Mouse (Mus musculus) frontal cortex, postnatal 10 days (tissue): ENCODE data around the gene Fbxo17.

Experiments used
- DNase-seq, 2 experiments: peaks; one replicate each; pipeline ENCODE4 v3.0.0; 2022; ENCODE audit warnings: low spot score in 2 of 2, mixed read lengths in 1 of 2

Fbxo17 gene

DNA sequence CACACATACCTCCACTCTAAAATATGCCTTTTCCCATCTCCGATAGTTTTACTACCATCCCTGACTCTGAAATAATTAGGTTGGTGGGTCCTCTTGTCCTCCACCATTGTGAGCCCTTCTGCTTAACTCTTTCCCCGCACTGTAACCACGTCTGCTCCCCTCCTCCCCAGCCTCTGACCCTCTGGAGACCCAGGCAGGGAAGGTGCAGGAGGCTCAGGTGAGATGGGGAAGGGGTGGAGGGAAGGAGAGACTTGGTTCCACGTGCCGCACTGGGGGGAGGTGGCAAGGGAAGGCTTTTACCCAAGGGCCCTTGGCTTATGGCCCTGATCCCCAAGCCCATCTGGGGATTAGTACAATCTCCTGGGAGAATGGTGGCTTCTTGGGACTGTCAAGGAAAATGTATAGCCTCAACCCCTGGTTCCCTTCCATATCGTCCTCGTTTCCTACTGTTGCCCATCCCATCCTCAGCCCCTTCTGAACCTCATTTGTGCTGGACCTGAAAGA lies 50.9 kb downstream of the Fbxo17 start, which contains the start of gene Nfkbib:
Nfkbib (minus strand) TSS at position 51 of the 504 bp plus-strand sequence.
- DNase-seq = no peak

DNA sequence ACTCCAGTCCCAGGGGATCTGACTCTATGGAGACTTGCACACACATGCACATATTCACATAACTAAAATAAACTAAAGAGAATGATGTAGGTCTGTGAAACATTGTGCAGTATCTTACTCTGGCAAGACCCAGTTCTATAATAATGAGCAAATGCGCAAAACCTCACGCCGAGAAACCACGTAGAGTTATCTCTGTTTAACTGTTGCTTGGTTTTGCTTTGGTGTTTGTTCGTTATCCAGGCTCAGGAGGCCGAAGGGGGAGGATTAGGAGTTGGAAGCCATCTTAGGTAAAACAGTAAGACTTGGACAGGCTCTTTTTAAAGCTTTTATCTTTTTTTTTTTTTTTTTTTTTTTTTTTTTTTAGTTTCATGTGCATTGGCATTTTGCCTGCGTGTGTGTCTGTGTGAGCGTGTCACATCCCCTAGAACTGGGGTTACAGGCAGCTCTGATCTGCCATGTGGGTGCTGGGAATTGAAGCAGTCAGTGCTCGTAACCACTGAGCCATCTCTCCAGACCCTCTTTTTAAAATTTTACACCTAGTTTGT lies 52.9 kb downstream of the Fbxo17 start:
- DNase-seq = no peak

DNA sequence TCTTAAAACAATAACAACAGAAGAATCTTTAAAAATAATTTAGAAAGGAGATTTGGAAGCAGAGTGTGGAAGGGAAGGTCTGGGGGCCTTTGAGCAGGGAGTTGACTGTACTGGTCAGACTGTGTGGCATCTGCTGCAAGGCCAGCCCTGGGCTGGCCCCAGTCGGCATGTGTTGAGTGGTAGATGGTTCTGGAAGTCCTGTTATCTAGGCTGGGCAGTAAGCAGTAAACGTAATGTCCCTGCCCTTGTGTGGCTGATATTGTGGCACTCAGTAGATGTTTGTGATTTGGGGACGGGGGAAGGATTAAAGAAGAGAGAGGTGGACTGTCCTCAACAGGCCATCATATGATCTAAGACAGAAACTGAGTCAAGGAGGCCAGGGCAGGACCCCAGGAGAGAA lies 53.7 kb downstream of the Fbxo17 start:
- no peak for DNase-seq

DNA sequence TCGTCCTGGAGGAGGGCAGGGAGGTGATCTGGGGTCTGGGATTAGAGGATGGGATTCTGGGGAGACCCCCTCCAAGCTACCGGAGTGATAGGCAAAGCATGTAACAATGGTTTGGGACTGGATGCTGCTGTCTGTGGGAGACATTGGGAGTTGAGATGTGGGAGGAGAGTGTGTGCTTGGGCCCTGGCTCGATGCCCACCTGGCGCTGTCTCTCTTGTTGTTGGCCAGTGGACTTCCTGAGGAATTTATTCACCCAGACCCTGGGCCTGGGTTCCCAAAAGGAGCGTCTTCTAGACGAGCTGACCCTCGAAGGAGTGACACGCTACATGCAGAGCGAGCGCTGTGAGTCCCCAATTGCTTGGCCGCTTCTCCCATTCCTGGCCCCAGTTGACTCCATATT lies 55.3 kb downstream of the Fbxo17 start:
- DNase-seq = no peak

DNA sequence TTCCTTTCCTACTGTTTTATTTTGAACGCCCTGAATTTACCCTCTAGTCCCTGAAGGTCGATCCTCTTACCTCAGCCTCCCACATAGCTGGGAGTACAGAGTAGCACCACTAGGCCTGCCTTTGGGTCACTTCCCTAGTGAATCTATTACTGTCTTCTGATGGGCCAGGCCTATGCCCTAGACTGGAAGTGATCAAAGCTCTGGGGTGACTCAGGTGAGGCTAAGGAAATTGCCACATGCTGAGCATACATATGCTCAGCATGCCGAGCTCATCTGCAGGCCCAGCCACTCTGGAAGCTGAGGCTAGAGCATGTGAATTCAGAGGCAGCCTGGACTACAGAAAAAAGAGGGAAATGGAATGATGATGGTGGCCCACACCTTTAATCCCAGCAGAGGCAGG lies 56.6 kb downstream of the Fbxo17 start:
- DNase-seq = no peak

DNA sequence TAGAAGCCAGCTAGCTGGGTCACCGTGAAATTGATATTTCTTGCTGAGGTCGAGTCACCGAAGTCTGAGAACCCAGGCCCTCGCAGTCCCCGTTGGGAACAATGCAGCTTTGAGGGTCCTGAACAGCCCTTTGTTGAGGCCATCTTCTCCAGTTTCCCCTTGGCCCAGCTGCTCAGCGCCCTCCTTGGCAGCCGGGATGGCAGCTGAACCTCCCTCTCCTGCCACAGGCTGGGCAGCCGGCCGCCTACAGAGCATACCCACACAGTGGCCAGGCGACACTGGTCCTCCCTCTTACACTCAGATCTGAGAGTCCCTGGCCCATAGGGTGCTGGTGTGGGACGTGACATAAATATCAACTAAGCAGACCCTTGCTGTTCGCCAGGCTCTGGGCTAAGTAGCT lies 57.6 kb downstream of the Fbxo17 start:
- no peak for DNase-seq

DNA sequence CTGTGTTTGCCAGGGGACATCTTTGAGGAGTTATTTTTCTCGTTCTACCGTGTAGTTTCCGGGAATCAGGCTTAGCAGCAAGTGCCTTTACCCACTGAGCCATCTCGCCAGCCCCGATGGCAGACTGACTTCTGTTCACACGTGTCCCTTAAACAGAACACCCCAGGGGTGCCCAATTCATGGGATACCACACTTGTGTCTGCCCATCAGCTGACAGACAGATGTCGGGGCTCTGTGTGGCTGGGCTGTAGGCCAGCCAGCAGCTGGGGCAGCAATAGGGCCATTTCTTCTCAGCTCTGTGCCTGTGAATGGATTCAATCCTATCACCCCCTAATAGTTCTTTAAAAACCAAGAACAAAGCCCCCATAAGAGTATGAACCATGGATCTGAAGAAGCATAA lies 58.5 kb downstream of the Fbxo17 start:
- DNase-seq = no peak

DNA sequence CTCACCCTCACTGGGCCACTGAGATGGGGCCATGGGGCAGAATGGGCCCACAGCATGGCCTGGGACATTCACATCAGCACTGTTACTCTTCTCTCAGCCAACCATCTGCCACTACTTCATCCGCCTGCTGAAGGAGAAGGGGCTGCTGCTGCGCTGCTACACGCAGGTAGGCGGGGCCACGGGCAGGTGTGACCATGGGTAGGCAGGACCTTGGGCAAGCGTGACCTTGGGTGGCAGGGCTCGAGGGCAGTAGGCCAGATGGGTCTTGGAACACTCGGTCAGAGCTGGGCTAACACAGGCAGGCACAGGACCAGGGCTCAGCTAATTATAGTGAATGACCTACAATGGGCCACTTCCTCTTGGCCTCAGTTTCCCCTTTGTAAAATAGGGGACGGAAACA lies 62.2 kb downstream of the Fbxo17 start:
- DNase-seq = no peak

DNA sequence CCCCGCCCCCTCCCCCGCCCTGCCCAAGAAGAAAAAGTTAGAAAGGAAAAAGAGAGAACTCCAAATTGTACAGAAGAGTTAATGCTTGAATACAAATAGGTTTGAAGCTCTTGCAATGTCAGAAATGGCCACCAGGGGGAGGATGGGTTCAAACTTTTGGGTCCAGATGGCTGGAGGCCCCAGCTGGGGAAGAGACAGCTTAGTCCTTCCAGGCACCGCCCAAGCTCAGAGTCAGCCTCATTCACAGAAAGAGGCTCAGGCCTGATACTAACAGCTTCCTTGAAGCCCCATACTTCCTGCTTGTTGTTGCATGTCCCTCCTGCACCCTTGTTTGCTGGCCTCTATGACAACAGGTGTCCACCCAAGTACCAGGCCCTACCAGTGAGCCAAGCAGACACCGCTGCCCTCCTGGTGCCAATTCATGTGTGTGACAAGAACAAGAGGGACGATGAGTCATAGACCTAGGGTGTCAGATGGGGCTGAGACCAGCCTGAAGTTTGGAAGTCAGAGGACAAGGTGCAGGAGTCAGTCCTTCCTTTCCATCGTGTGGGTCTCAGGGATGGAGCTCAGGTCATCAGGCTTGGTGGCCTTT lies 63.6 kb downstream of the Fbxo17 start:
- DNase-seq = peak; percentile 82 to 84

DNA sequence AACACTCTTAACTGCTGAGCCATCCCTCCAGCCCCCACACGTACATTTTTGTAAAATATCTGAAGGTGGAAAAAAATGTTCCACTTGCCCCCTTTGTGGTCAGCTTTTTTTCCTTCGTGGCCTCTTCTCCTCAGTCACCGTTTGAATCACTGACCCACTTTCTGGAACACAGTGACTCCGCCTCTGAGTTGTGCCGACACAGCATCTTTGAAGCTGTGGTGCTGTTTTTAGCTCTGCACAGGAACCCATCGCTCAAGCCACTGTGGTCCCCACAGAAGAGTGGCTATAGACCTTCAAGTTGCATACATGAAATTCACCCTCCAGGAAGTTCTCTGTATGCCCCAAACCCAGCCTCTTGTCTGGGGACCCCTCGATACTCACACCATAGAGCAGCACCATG lies 64.3 kb downstream of the Fbxo17 start:
- DNase-seq = no peak

DNA sequence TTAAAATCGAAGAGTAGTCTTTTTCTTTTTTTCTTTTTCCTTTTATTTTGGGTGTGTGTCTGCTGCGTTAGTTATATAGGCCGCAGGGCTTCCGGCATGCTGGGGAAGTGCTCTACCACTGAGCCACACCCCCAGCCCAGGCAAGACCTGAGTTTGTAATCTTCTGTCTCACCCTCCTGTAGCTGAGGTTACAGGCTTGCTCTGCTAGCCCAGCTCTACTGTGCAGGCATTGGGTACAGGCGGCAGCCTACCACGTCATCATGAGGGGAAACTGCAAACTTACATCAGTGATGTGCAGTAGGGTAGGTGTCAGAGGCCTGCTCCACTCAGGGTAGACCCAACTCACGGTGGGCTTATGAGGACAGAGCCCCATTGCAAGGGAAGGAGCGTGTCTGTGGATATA lies 64.7 kb downstream of the Fbxo17 start:
- no peak for DNase-seq

DNA sequence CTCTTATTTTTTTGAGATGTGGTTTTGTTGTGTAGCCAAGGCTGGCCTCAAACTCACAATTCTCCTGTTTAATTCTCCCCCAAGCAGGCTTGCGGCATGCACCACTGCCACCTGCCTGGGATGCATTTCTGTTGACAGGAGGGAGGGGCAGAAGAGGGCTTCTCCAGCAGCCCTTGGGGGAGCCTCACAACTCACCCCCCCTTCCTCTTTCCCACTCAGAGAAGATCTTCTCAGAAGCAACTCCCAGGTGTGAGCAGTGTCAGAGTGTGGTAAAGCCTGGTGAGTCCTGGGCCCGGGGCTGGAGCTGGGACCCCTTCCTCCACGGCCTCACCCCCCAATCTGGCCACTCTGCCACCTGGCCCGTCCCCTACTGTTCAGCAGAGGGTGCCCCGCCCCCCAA lies 68.6 kb downstream of the Fbxo17 start:
- DNase-seq = no peak
